Mouse (Mus musculus): Measurements from ENCODE around the gene Nrcam. TPM values are rescaled to one million over a fixed set of nuclear protein-coding genes. Genes with fewer than 3 reads are reported as not detected.

Nrcam gene
- polyA plus RNA-seq, 1 experiment = 0.06 TPM

DNA sequence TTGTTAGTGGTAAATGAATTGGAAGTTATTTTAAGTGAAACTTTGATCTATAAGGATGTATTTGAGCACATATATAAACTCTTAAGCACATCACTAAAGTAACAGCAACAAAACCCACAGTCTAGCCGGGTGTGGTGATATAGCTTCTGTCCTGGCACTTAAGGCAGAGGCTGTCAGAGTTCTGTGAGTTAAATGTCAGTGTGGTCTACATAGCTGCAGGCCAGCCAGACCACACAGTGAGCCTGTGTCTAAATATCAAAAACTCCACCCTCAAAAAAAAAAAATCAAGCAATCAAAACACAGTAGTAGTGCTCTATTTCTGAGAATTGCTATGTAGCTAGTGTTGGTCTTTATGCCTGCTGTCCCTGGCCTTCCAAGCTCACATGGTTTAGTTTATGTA, 59.5 kb downstream of the Nrcam start:
- TF ChIP-seq POLR2A (IDR thresholded peaks at IDR 0.05; ENCODE audit: low read depth, low read length) (no peak), CTCF (IDR thresholded peaks at IDR 0.05; ENCODE audit: extremely low read depth, insufficient read depth, insufficient read length, insufficient replicate concordance) (no peak)
- Histone ChIP-seq H3K36me3 (ENCODE audit: control insufficient read depth, insufficient read depth, low read length) (no peaks in the 10 kb centered on the region), H3K27ac (ENCODE audit: insufficient read depth, low read length) (no peak overlapping the region), H3K27me3 (ENCODE audit: control insufficient read depth, insufficient read depth, low read length) (no peaks in the 10 kb centered on the region), H3K4me3 (ENCODE audit: extremely low read depth, insufficient read depth, insufficient read length) (no peak overlapping the region), H3K4me1 (ENCODE audit: control insufficient read depth, insufficient read depth, insufficient read length) (no peaks in the 10 kb centered on the region)
- DNase-seq (ENCODE audit: low read depth in 1 of 2, low spot score in 2 of 2) = no peak
- WGBS = 78% methylated on average over 1 of the region's 1 CpGs

DNA sequence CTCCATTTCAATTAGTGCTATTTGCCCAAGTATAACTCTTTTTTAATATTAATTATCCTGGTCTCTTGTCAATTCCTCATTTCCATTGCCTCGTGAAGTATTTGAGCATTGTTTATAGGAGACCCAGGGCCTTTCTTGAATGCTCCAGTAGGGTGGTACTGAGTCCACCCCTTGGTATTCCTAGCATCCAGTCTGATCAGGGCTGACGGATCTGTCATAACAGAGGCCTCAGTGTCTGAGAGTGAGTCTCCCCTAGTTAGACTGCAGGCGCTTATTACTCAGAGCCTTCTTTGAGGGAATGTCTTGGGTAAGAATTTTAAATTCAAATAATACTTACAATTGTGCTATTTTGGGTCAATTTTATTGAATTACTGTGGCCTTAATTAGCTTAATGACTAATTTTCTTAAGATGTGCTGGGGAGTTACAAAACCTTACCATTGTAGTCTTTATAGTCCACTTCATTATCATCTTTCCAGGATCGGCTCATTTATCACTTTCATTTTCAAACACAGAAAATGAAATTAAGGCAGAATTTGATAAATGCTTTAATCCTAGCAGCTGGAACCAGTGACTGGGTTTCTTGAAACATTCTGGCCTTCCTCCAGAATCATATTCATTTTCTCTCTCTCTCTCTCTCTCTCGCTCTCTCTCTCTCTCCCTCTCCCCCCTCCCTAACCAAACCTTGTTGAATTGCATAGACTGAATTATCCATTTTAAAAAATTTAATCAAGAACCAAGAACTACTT, 61.9 kb downstream of the Nrcam start:
- H3K36me3 ChIP-seq (ENCODE audit: control insufficient read depth, insufficient read depth, low read length) = no peaks in the 10 kb centered on the region
- TF ChIP-seq POLR2A (IDR thresholded peaks at IDR 0.05; ENCODE audit: low read depth, low read length) (no peak), CTCF (IDR thresholded peaks at IDR 0.05; ENCODE audit: extremely low read depth, insufficient read depth, insufficient read length, insufficient replicate concordance) (no peak)

DNA sequence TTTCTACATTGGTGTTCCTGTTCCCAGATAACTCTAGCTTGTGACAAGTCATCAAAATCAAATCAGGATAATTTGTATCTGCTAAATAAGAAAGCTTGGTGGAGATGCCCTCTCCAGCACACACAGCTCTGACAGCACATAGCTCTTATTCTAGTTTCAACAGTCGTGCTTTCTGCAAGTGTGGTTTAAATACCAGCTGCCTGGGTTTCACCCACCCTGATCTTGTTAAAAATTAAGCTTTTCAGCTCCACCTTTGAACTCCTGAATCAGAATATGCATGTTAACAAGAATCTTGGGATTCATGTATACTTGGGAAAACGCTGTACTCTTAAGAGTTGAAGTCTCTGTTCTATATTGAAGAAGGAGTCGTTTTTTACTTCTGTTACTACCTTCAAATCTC, 66.2 kb downstream of the Nrcam start:
- no peak overlapping the region for H3K4me3 ChIP-seq (ENCODE audit: extremely low read depth, insufficient read depth, insufficient read length)
- no peak for DNase-seq (ENCODE audit: low read depth in 1 of 2, low spot score in 2 of 2)
- H3K27ac ChIP-seq (ENCODE audit: insufficient read depth, low read length) = no peak overlapping the region
- no peaks in the 10 kb centered on the region for H3K27me3 ChIP-seq (ENCODE audit: control insufficient read depth, insufficient read depth, low read length)
- 80% methylated on average over 3 of the region's 3 CpGs for WGBS
- TF ChIP-seq CTCF (IDR thresholded peaks at IDR 0.05; ENCODE audit: extremely low read depth, insufficient read depth, insufficient read length, insufficient replicate concordance) (no peak), POLR2A (IDR thresholded peaks at IDR 0.05; ENCODE audit: low read depth, low read length) (no peak)
- no peaks in the 10 kb centered on the region for H3K4me1 ChIP-seq (ENCODE audit: control insufficient read depth, insufficient read depth, insufficient read length)
- no peaks in the 10 kb centered on the region for H3K36me3 ChIP-seq (ENCODE audit: control insufficient read depth, insufficient read depth, low read length)

More for the DNA sequence above, 61.9 kb downstream of the Nrcam start:
- Histone ChIP-seq H3K4me3 (ENCODE audit: extremely low read depth, insufficient read depth, insufficient read length) (no peak overlapping the region), H3K4me1 (ENCODE audit: control insufficient read depth, insufficient read depth, insufficient read length) (no peaks in the 10 kb centered on the region), H3K27ac (ENCODE audit: insufficient read depth, low read length) (no peak overlapping the region), H3K27me3 (ENCODE audit: control insufficient read depth, insufficient read depth, low read length) (no peaks in the 10 kb centered on the region)
- WGBS = 86% methylated on average over 5 of the region's 5 CpGs
- no peak for DNase-seq (ENCODE audit: low read depth in 1 of 2, low spot score in 2 of 2)

DNA sequence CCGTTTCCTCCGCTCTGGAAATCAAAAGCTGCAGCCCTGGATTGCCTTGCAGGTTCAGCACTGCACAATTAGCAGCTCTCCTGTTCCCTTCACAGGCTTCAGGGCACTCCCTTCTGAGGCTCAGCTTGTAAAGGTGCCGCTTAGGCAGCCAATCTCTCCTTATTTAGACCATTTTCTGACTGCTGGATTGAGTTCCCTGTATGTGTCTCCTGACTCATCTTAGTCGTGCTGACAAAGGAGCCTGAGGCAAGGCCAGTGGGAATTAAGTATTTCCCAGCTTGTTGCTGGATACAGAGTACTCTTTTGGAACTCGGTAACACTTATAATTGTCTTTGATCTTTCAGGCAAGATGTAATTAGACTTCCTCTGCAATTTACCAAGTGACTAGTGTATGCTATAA, 69.1 kb downstream of the Nrcam start:
- Histone ChIP-seq H3K4me3 (ENCODE audit: extremely low read depth, insufficient read depth, insufficient read length) (no peak overlapping the region), H3K4me1 (ENCODE audit: control insufficient read depth, insufficient read depth, insufficient read length) (no peaks in the 10 kb centered on the region), H3K36me3 (ENCODE audit: control insufficient read depth, insufficient read depth, low read length) (no peaks in the 10 kb centered on the region), H3K27me3 (ENCODE audit: control insufficient read depth, insufficient read depth, low read length) (no peaks in the 10 kb centered on the region), H3K27ac (ENCODE audit: insufficient read depth, low read length) (no peak overlapping the region)
- WGBS = 73% methylated on average over 5 of the region's 5 CpGs
- TF ChIP-seq CTCF (IDR thresholded peaks at IDR 0.05; ENCODE audit: extremely low read depth, insufficient read depth, insufficient read length, insufficient replicate concordance) (no peak), POLR2A (IDR thresholded peaks at IDR 0.05; ENCODE audit: low read depth, low read length) (no peak)
- DNase-seq (ENCODE audit: low read depth in 1 of 2, low spot score in 2 of 2) = no peak

DNA sequence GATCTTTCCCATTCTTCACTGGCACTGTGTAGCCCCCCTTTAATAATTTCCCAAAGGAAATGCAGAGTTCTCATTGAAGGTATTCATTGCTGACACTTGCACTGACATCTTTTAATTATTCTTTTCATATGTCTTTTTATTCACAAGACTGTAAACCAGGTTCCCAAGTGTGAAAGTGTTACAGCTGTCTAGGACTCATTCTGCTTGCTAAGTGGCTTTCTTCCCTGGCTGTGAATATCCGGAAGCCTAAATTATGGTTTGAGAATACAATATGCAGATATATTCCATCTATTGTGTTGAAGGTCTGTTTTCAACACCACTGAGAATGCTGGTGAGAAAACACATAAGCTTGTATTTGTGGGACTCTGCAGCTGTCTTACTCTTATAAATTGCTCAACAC, 73.4 kb downstream of the Nrcam start:
- no peaks in the 10 kb centered on the region for H3K36me3 ChIP-seq (ENCODE audit: control insufficient read depth, insufficient read depth, low read length)
- no peaks in the 10 kb centered on the region for H3K4me1 ChIP-seq (ENCODE audit: control insufficient read depth, insufficient read depth, insufficient read length)
- 85% methylated on average over 1 of the region's 1 CpGs for WGBS
- no peak overlapping the region for H3K4me3 ChIP-seq (ENCODE audit: extremely low read depth, insufficient read depth, insufficient read length)
- no peaks in the 10 kb centered on the region for H3K27me3 ChIP-seq (ENCODE audit: control insufficient read depth, insufficient read depth, low read length)
- TF ChIP-seq POLR2A (IDR thresholded peaks at IDR 0.05; ENCODE audit: low read depth, low read length) = no peak
- TF ChIP-seq CTCF (IDR thresholded peaks at IDR 0.05; ENCODE audit: extremely low read depth, insufficient read depth, insufficient read length, insufficient replicate concordance) = no peak
- DNase-seq (ENCODE audit: low read depth in 1 of 2, low spot score in 2 of 2) = no peak
- H3K27ac ChIP-seq (ENCODE audit: insufficient read depth, low read length) = no peak overlapping the region

DNA sequence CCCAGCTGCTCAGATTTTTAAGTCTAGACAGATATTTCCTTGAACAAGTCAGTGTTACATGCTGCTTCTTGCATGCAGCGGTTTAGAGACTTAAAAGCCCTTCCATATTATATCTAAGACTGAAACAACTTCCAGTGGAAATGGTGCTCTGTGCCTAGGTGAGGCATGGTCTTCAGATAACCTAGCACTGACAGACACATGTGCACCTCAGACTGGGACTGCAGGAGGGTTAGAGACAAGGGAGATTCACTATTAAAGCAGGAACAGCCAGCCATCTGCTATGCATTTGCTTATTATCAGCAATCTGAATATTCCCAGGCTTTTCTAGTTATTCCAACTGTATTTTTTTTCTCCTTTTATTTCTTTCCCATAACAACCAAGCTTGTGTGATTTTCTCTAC, 74.6 kb downstream of the Nrcam start:
- whole genome bisulfite sequencing = 88% methylated on average over 1 of the region's 1 CpGs
- Histone ChIP-seq H3K27ac (ENCODE audit: insufficient read depth, low read length) (no peak overlapping the region), H3K36me3 (ENCODE audit: control insufficient read depth, insufficient read depth, low read length) (no peaks in the 10 kb centered on the region), H3K4me3 (ENCODE audit: extremely low read depth, insufficient read depth, insufficient read length) (no peak overlapping the region), H3K27me3 (ENCODE audit: control insufficient read depth, insufficient read depth, low read length) (no peaks in the 10 kb centered on the region), H3K4me1 (ENCODE audit: control insufficient read depth, insufficient read depth, insufficient read length) (no peaks in the 10 kb centered on the region)
- DNase-seq (ENCODE audit: low read depth in 1 of 2, low spot score in 2 of 2) = no peak
- TF ChIP-seq POLR2A (IDR thresholded peaks at IDR 0.05; ENCODE audit: low read depth, low read length) = no peak
- no peak for TF ChIP-seq CTCF (IDR thresholded peaks at IDR 0.05; ENCODE audit: extremely low read depth, insufficient read depth, insufficient read length, insufficient replicate concordance)

DNA sequence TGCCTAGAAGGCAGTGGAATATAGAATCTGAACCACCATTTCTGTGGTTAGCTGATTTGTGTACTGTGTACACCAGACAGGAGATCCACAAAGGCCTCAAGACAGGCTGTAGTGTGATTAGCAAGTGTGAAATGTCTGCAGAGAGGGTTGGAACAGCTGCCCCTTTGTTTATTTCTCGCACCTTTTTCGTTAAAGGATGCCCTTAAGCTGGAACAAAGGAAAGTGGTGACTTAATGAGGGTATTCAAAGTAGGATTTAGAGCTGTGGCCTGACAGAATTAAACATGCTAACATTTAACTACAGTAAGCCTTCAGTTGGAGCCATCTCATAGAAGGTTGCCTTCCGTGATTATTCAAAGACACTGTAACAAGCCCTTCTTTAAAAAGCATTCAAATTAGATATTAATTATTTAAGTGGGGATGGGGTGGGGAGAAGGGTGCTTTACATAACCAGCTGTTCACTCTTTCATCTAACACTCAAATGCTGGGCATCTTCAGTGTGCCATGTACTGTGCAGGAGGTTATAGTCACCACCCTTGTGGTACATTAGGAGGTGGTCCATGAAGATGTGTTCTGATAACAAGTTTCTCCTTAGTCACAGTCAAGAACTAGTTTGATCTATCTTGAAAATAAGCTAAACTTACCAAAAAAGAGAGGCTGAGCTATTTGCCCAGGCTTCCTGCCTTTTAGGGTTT, 75.2 kb downstream of the Nrcam start:
- no peak for TF ChIP-seq CTCF (IDR thresholded peaks at IDR 0.05; ENCODE audit: extremely low read depth, insufficient read depth, insufficient read length, insufficient replicate concordance)
- no peak for TF ChIP-seq POLR2A (IDR thresholded peaks at IDR 0.05; ENCODE audit: low read depth, low read length)
- no peaks in the 10 kb centered on the region for H3K27me3 ChIP-seq (ENCODE audit: control insufficient read depth, insufficient read depth, low read length)
- H3K27ac ChIP-seq (ENCODE audit: insufficient read depth, low read length) = no peak overlapping the region
- 86% methylated on average over 3 of the region's 3 CpGs for WGBS
- no peak for DNase-seq (ENCODE audit: low read depth in 1 of 2, low spot score in 2 of 2)
- H3K4me1 ChIP-seq (ENCODE audit: control insufficient read depth, insufficient read depth, insufficient read length) = no peaks in the 10 kb centered on the region
- H3K4me3 ChIP-seq (ENCODE audit: extremely low read depth, insufficient read depth, insufficient read length) = no peak overlapping the region
- H3K36me3 ChIP-seq (ENCODE audit: control insufficient read depth, insufficient read depth, low read length) = no peaks in the 10 kb centered on the region

All from spleen, adult 2 months (tissue).